Mouse (Mus musculus) adrenal gland, adult 2 months (tissue): ENCODE data around the gene Dydc2. TPM values are rescaled to one million over a fixed set of nuclear protein-coding genes. Genes with fewer than 3 reads are reported as not detected.

Experiments
- DNase-seq: peaks from one replicate; pipeline ENCODE4 v3.0.0; 2021
- polyA plus RNA-seq: library from polyadenylated mRNA; depleted of rRNA; stranded (reverse); fragments of >200 nt; gene quantifications from 2 replicates; pipeline ENCODE4 v1.2.3, GENCODE M21; 2012; rRNA removed
- total RNA-seq, 2 experiments: library from RNA; stranded (reverse); gene quantifications; 2 replicates each; pipeline ENCODE4 v1.2.3; 2021

The Dydc2 gene
- total and polyA plus RNA-seq, 3 experiments = 0.61 to 1.0 TPM; not detected in 1

DNA sequence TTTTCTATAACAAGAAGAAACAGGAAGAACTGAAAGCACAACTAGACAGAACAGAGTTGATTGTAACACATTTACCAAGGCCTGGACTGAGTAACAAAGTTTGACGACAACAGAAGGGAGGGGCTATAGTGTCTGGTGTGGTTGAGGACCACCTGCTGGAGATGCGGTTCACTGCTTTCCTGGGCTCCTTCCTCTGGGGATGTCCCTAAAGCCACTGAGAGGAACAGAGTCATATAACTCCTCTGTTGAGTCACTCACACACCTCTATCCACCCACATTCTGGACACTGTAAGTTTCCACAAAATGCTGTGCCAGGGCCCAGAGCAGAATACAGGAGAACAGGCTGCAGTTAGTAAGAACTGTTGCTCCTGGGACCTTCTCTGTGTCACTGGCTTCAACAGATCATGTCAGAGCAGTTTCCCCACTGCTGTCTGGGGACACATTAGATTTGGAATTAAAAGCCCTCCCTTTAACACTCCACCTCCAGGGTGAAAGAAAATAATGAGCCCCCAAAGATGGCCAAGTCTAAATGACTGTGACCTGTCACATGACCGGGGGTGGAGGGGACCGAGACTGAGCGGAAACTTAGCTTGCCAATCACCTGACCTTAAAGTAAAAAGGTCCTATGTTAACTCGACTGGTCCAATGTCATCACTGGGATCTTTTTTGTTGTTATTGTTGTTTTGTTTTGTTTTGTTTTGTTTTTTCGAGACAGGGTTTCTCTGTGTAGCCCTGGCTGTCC is 68.9 kb downstream of the Dydc2 start:
- DNase-seq = no peak

Other genes with a start within 250 kb of the Dydc2 start
- gene Sh2d4b, start 175.9 kb downstream of the Dydc2 start, total RNA-seq = 1 to 10 TPM; 1.6 to 2.4 TPM
- 0.12 and 0.20 TPM in 2 replicates for gene Sh2d4b, start 175.9 kb downstream of the Dydc2 start, polyA plus RNA-seq
- 10 to 100 TPM; 26.3 to 35.8 TPM for gene Tspan14, start 102.4 kb downstream of the Dydc2 start, total RNA-seq
- gene Tspan14, start 102.4 kb downstream of the Dydc2 start, polyA plus RNA-seq = 30.7 and 31.2 TPM in 2 replicates
- 100 to 1,000 TPM in 1 of 2 experiments, 10 to 100 TPM in 1; 98.0 to 158 TPM for gene Fam213a, start 55.4 kb downstream of the Dydc2 start, total RNA-seq
- 26.2 and 36.3 TPM in 2 replicates for gene Fam213a, start 55.4 kb downstream of the Dydc2 start, polyA plus RNA-seq
- not detected for gene Dydc1, start 3.7 kb upstream of the Dydc2 start, total RNA-seq
- not detected in 2 replicates for gene Dydc1, start 3.7 kb upstream of the Dydc2 start, polyA plus RNA-seq
- 1 to 10 TPM in 1 of 2 experiments, under 1 TPM in 1; 0.41 to 5.4 TPM for gene Mat1a, start 35.8 kb upstream of the Dydc2 start, total RNA-seq
- gene Mat1a, start 35.8 kb upstream of the Dydc2 start, polyA plus RNA-seq = 0.22 TPM in 1 of 2 replicates, not detected in the other
- 1 to 10 TPM in 1 of 2 experiments, under 1 TPM in 1; 0.81 to 1.6 TPM for gene Sftpa1, start 62.6 kb upstream of the Dydc2 start, total RNA-seq
- gene Sftpa1, start 62.6 kb upstream of the Dydc2 start, polyA plus RNA-seq = not detected in 2 replicates
- under 1 TPM in 1 of 2 experiments, not detected in 1; 0.49 TPM for gene Mbl1, start 82.2 kb upstream of the Dydc2 start, total RNA-seq
- not detected in 2 replicates for gene Mbl1, start 82.2 kb upstream of the Dydc2 start, polyA plus RNA-seq
- gene Sftpd, start 115.9 kb upstream of the Dydc2 start, total RNA-seq = not detected
- gene Sftpd, start 115.9 kb upstream of the Dydc2 start, polyA plus RNA-seq = not detected in 2 replicates
- not detected for gene Gm2832, start 209.6 kb upstream of the Dydc2 start, total RNA-seq
- not detected in 2 replicates for gene Gm2832, start 209.6 kb upstream of the Dydc2 start, polyA plus RNA-seq